Mouse (Mus musculus): ENCODE data around the gene Gm15737. TPM values are rescaled to one million over a fixed set of nuclear protein-coding genes. Genes with fewer than 3 reads are reported as not detected.

Gene Gm15737
- polyA plus RNA-seq, 1 experiment from 2014 or later: not detected

- 80% methylated on average over 2 of the region's 2 CpGs for WGBS
These were observed 25.7 kb upstream of the Gm15737 start for GRCm38 (mm10) chr6:92843474-92843873.

DNA sequence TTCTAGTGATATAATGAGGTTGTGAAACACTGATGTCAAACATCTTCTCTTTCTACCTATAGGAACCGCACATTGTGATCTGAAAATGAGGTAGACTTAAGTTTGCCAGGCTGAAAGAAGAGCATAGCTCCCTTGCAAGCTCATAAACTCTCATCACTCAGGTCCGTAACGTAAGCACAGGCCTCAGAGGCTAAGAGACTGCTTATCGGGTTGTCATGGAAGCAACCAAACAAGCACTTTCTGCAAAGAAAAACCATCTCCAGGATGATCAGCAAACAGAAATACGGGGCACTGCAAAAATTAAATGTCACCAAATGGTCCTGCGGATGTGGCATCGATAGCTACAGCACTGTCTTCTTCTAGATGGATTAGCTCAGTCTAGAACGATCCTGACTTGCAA lies 23.3 kb upstream of the Gm15737 start:
- H3K27ac ChIP-seq (ENCODE audit: low read depth, low read length): no peak overlapping the region
- H3K27me3 ChIP-seq (ENCODE audit: control insufficient read depth, insufficient read depth, low read length): no peaks in the 10 kb centered on the region
- no peak overlapping the region for H3K4me3 ChIP-seq (ENCODE audit: low read depth, low read length)
- no peak for ATAC-seq (replicated peaks; ENCODE audit: low FRiP score)
- H3K4me2 ChIP-seq (ENCODE audit: low read depth, low read length, severe bottlenecking): no peak overlapping the region
- H3K9me3 ChIP-seq (ENCODE audit: control insufficient read depth, low read length): no peaks in the 10 kb centered on the region
- 90% methylated on average over 8 of the region's 8 CpGs for WGBS
- no peak overlapping the region for H3K9ac ChIP-seq (ENCODE audit: low read length)
- 0 out of 2 replicates have a peak, but pooled peaks cover 1% of the 10 kb centered on the region for H3K4me1 ChIP-seq (replicated peaks; ENCODE audit: control insufficient read depth, insufficient read depth, low read length)
- H3K36me3 ChIP-seq (ENCODE audit: control insufficient read depth, insufficient read depth, low read length): no peaks in the 10 kb centered on the region
- DNase-seq (ENCODE audit: low spot score): no peak

More at GRCm38 (mm10) chr6:92843474-92843873, 25.7 kb upstream of the Gm15737 start:
- no peaks in the 10 kb centered on the region for H3K27me3 ChIP-seq (ENCODE audit: control insufficient read depth, insufficient read depth, low read length)
- ATAC-seq (replicated peaks; ENCODE audit: low FRiP score): no peak
- H3K9me3 ChIP-seq (ENCODE audit: control insufficient read depth, low read length): no peaks in the 10 kb centered on the region
- no peak overlapping the region for H3K4me2 ChIP-seq (ENCODE audit: low read depth, low read length, severe bottlenecking)
- H3K4me1 ChIP-seq (replicated peaks; ENCODE audit: control insufficient read depth, insufficient read depth, low read length): no peaks in the 10 kb centered on the region
- H3K9ac ChIP-seq (ENCODE audit: low read length): no peak overlapping the region
- no peak overlapping the region for H3K27ac ChIP-seq (ENCODE audit: low read depth, low read length)
- no peak for DNase-seq (ENCODE audit: low spot score)
- no peak overlapping the region for H3K4me3 ChIP-seq (ENCODE audit: low read depth, low read length)
- no peaks in the 10 kb centered on the region for H3K36me3 ChIP-seq (ENCODE audit: control insufficient read depth, insufficient read depth, low read length)

DNA sequence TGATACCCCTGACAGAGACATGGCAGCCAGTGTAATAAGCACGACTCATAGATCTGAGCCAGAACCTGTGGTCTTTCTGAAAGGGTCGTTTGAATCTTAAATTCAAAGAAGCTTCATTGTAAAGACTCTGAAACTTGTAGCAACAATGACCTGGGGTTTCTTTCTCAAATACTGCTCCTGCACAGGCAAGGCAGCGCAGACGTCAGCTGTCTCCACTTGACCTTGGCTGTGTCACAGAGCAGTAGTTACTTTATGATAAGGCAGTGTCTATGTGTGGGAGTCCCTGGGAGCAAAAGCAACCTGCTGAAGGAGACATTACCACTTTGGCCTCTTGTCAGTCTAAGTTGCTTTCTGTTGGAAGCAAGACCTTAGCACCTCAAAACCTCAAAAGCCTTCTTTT lies 22.5 kb upstream of the Gm15737 start:
- H3K36me3 ChIP-seq (ENCODE audit: control insufficient read depth, insufficient read depth, low read length): no peaks in the 10 kb centered on the region
- H3K4me2 ChIP-seq (ENCODE audit: low read depth, low read length, severe bottlenecking): no peak overlapping the region
- H3K4me3 ChIP-seq (ENCODE audit: low read depth, low read length): no peak overlapping the region
- no peak overlapping the region for H3K9ac ChIP-seq (ENCODE audit: low read length)
- H3K9me3 ChIP-seq (ENCODE audit: control insufficient read depth, low read length): no peaks in the 10 kb centered on the region
- DNase-seq (ENCODE audit: low spot score) (no peak), ATAC-seq (replicated peaks; ENCODE audit: low FRiP score) (no peak)
- H3K27ac ChIP-seq (ENCODE audit: low read depth, low read length): no peak overlapping the region
- 0 out of 2 replicates have a peak, but pooled peaks cover 1% of the 10 kb centered on the region for H3K4me1 ChIP-seq (replicated peaks; ENCODE audit: control insufficient read depth, insufficient read depth, low read length)
- H3K27me3 ChIP-seq (ENCODE audit: control insufficient read depth, insufficient read depth, low read length): no peaks in the 10 kb centered on the region
- WGBS: 61% methylated on average over 4 of the region's 4 CpGs

- H3K36me3 ChIP-seq (ENCODE audit: control insufficient read depth, insufficient read depth, low read length): no peaks in the 10 kb centered on the region
- no peak for ATAC-seq (replicated peaks; ENCODE audit: low FRiP score)
- 0 out of 2 replicates have a peak, but pooled peaks cover 1% of the 10 kb centered on the region for H3K4me1 ChIP-seq (replicated peaks; ENCODE audit: control insufficient read depth, insufficient read depth, low read length)
- H3K9me3 ChIP-seq (ENCODE audit: control insufficient read depth, low read length): no peaks in the 10 kb centered on the region
- DNase-seq (ENCODE audit: low spot score): no peak
- WGBS: 94% methylated on average over 9 of the region's 9 CpGs
- H3K9ac ChIP-seq (ENCODE audit: low read length): no peak overlapping the region
- no peak overlapping the region for H3K4me2 ChIP-seq (ENCODE audit: low read depth, low read length, severe bottlenecking)
- H3K27ac ChIP-seq (ENCODE audit: low read depth, low read length): no peak overlapping the region
- H3K27me3 ChIP-seq (ENCODE audit: control insufficient read depth, insufficient read depth, low read length): no peaks in the 10 kb centered on the region
- H3K4me3 ChIP-seq (ENCODE audit: low read depth, low read length): no peak overlapping the region
These were observed 19.9 kb upstream of the Gm15737 start for GRCm38 (mm10) chr6:92849208-92849607.

DNA sequence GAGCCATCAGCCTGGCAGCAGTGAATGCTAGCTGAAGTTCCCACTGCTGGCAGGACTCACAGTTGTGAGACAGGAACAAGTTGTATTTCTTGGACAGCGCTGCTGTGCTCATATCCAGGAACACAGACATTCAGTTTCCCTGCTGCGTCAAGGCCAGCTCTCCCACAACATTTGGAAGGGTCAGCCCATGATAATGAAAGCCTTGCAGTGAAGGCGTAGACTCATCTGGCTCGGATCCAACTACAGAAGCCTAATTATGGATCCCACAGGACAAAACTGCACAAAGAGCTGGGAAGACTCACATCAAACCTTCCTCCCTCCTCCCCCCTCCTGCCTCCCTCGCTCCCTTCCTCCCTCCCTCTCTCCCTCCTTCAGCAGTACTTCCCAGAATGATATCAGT lies 18.9 kb upstream of the Gm15737 start:
- 60% methylated on average over 5 of the region's 5 CpGs for WGBS
- peak; percentile 27; the same call in 1 of the 2 replicates for ATAC-seq (replicated peaks; ENCODE audit: low FRiP score)
- no peak for DNase-seq (ENCODE audit: low spot score)
- Histone ChIP-seq H3K9ac (ENCODE audit: low read length) (no peak overlapping the region), H3K4me1 (replicated peaks; ENCODE audit: control insufficient read depth, insufficient read depth, low read length) (0 out of 2 replicates have a peak, but pooled peaks cover 1% of the 10 kb centered on the region), H3K36me3 (ENCODE audit: control insufficient read depth, insufficient read depth, low read length) (no peaks in the 10 kb centered on the region), H3K9me3 (ENCODE audit: control insufficient read depth, low read length) (no peaks in the 10 kb centered on the region), H3K27ac (ENCODE audit: low read depth, low read length) (no peak overlapping the region), H3K4me2 (ENCODE audit: low read depth, low read length, severe bottlenecking) (no peak overlapping the region), H3K27me3 (ENCODE audit: control insufficient read depth, insufficient read depth, low read length) (no peaks in the 10 kb centered on the region), H3K4me3 (ENCODE audit: low read depth, low read length) (no peak overlapping the region)

GRCm38 (mm10) chr6:92854873-92855272 lies 14.3 kb upstream of the Gm15737 start:
- Histone ChIP-seq H3K9me3 (ENCODE audit: control insufficient read depth, low read length) (no peaks in the 10 kb centered on the region), H3K9ac (ENCODE audit: low read length) (no peak overlapping the region), H3K4me2 (ENCODE audit: low read depth, low read length, severe bottlenecking) (no peak overlapping the region), H3K4me1 (replicated peaks; ENCODE audit: control insufficient read depth, insufficient read depth, low read length) (0 out of 2 replicates have a peak, but pooled peaks cover 1% of the 10 kb centered on the region), H3K27me3 (ENCODE audit: control insufficient read depth, insufficient read depth, low read length) (no peaks in the 10 kb centered on the region), H3K4me3 (ENCODE audit: low read depth, low read length) (no peak overlapping the region), H3K27ac (ENCODE audit: low read depth, low read length) (no peak overlapping the region), H3K36me3 (ENCODE audit: control insufficient read depth, insufficient read depth, low read length) (no peaks in the 10 kb centered on the region)
- ATAC-seq (replicated peaks; ENCODE audit: low FRiP score): no peak
- DNase-seq (ENCODE audit: low spot score): no peak
- 83% methylated on average over 4 of the region's 4 CpGs for WGBS

DNA sequence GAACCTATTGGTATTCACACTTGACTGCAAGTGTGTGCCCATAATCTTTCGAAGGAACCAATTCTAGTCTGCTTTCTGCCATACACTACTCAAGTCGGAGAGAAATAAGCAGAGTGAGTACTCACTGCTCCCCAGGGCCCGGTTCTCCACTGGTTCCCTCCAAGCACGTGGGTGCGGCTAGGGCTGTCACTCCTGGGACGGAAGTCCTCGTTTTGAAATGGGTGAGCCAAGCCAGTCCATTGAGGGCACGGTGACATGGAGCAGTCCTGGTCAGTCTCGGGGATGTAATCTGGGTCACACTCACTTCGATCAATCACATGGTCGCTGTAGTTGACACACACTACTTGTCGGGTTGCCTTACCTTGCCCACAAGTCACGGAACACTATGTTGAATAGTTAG lies 11.4 kb upstream of the Gm15737 start:
- Histone ChIP-seq H3K9me3 (ENCODE audit: control insufficient read depth, low read length) (no peaks in the 10 kb centered on the region), H3K4me1 (replicated peaks; ENCODE audit: control insufficient read depth, insufficient read depth, low read length) (no peaks in the 10 kb centered on the region), H3K27ac (ENCODE audit: low read depth, low read length) (no peak overlapping the region), H3K4me3 (ENCODE audit: low read depth, low read length) (no peak overlapping the region), H3K27me3 (ENCODE audit: control insufficient read depth, insufficient read depth, low read length) (no peaks in the 10 kb centered on the region), H3K4me2 (ENCODE audit: low read depth, low read length, severe bottlenecking) (no peak overlapping the region), H3K9ac (ENCODE audit: low read length) (no peak overlapping the region), H3K36me3 (ENCODE audit: control insufficient read depth, insufficient read depth, low read length) (no peaks in the 10 kb centered on the region)
- DNase-seq (ENCODE audit: low spot score) (no peak), ATAC-seq (replicated peaks; ENCODE audit: low FRiP score) (no peak)
- WGBS: 93% methylated on average over 13 of the region's 13 CpGs

GRCm38 (mm10) chr6:92858721-92859510 lies 10.2 kb upstream of the Gm15737 start:
- Histone ChIP-seq H3K36me3 (ENCODE audit: control insufficient read depth, insufficient read depth, low read length) (no peaks in the 10 kb centered on the region), H3K27ac (ENCODE audit: low read depth, low read length) (no peak overlapping the region), H3K27me3 (ENCODE audit: control insufficient read depth, insufficient read depth, low read length) (no peaks in the 10 kb centered on the region), H3K4me3 (ENCODE audit: low read depth, low read length) (no peak overlapping the region), H3K4me2 (ENCODE audit: low read depth, low read length, severe bottlenecking) (no peak overlapping the region), H3K9me3 (ENCODE audit: control insufficient read depth, low read length) (no peaks in the 10 kb centered on the region), H3K4me1 (replicated peaks; ENCODE audit: control insufficient read depth, insufficient read depth, low read length) (no peaks in the 10 kb centered on the region), H3K9ac (ENCODE audit: low read length) (no peak overlapping the region)
- DNase-seq (ENCODE audit: low spot score) (no peak), ATAC-seq (replicated peaks; ENCODE audit: low FRiP score) (no peak)
- WGBS: 88% methylated on average over 12 of the region's 12 CpGs

Data from forebrain, embryonic 11.5 days (tissue).